Mouse (Mus musculus) sigmoid colon, adult 10 weeks (tissue): ENCODE measurements around the gene 1700016H13Rik. TPM values are rescaled to one million over a fixed set of nuclear protein-coding genes. Genes with fewer than 3 reads are reported as not detected.

ENCODE experiments used
- polyA plus RNA-seq: library from polyadenylated mRNA; stranded (reverse); fragments of 350-450 nt; fragmentation: Illumina TruSeq; extraction: RNeasy Lipid Tissue Mini Kit (QIAGEN cat#74804); gene quantifications from one replicate; pipeline ENCODE4 v1.2.3, GENCODE M21; 2014; ENCODE audit warnings: low read depth, low replicate concordance

Gene 1700016H13Rik
- polyA plus RNA-seq = 0.35 TPM

DNA sequence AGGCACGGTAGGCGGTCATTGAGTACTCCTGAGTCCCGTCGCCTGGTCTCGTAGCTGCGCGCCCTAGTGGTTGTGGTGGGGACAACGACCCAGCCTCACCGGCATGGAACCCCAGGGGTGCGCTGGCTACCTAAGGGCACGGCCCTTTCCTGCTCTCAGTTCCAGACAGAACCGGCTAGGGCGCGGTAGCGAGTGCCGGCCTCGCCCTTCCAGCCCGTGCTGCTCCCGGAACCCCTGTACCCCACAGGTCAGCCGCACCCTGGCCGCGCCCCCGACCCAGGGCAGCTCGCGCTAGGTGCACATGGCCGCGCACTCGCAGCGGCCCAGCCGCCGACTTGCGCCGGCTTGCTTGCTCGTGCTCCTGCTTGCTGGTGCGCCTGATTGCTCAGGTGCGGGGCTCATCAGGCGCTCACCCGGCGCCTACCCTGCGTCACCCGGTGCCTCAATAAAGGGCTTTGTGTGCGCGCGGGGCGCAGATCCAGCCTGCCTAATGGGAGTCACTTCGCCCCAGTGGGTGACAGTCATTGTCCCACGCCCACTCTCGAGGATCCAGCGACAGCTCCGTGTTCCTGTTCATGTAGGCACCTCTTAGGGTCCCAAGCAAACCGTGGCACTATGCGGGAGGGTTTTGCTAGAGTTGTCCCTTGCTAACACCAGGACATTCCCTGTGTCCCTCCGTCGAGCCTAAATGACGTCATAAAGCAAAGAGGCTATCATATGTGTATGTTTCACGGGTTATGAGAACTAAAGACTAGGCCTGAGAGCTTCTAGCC is at the start of gene 1700016H13Rik:
1700016H13Rik (minus strand) TSS at position 665 of the 773 bp plus-strand sequence.

DNA sequence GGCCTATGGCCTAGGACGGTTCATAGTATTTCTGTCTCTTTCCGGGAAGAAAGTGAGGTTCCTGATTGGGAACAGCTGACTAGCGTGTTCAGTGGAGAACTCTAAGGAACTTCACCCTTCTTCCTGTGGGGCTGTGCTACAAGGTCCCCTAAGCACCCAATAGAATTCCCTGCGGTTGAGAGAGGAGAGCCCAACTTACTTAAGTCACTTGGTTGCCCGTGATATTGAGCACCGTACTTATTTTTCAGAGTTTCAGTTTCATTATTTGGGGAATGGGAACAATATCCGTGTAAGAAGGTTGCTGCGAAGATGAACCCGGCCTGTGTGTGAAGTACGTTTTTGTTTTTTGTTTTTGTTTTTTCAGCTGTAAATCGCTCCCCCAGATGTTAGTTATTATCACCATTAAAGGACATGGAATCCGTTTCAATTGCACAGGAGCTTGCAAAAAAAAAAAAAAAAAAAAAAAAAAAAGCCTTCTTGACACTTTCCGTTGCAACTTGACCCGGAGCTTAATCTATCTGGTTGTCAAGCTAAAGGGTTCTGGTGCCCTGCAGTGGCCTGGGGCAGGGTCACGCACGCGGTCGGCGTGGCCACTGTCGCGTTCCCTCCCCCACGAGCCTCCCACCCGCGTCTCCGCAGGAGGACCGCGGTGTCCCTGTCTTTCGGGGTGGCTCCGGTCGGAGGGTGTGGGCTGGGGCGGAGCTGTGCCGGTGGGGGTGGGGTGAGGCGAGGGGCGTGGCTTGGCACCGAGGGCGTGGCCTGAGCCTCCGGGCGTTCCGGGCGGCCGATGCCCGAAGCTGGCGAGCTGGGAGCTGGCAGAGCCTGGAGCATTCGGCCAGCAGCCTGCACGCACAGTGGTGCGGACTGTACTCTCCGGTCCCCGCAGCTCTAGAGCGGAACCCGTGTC is 36.1 kb upstream of the 1700016H13Rik start, which contains the start of gene Aff1:
Aff1 (plus strand) TSS at position 751 of the 907 bp plus-strand sequence.

DNA sequence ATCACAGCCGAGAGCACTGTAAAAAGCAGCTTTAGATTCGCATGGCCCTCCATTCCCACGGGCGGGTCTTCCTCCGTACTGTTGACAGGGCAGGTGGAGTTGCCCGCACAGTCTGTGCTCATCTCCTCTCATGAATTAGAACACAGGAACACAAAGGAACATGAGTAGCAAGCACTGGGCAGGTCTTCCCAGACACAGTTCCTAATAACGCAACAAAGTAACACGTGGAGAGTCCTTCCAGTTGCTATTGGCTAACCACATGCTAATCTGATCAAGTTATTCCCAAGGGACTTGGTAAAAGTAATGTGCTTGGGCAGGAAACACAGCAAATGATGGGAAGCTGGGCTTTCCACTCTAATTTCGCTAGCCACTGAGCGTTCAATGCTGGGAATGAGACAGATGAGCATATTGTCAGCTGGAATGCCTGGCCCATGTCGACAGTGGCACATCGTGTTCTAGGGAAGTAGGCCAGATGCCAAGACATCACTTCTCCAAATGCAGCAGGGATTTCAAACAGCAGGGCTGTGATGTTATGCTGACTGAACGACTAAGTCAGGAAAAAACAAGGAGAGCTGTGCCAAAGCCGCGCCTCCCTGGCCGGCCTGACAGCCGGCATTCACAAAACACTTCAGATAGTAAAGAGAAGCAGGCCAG is 26.6 kb downstream of the 1700016H13Rik start, which contains the start of gene Slc10a6:
Slc10a6 (minus strand) TSS at position 293 of the 654 bp plus-strand sequence.

Other genes with a start within 250 kb of the 1700016H13Rik start
- gene Ptpn13, start 230.8 kb downstream of the 1700016H13Rik start, polyA plus RNA-seq = 5.5 TPM
- 2.0 TPM for gene Slc10a6, start 26.6 kb downstream of the 1700016H13Rik start, polyA plus RNA-seq
- gene Aff1, start 36.4 kb upstream of the 1700016H13Rik start, polyA plus RNA-seq = 41.9 TPM